Mouse (Mus musculus) lung, embryonic 16.5 days (tissue): ENCODE measurements around the gene Sfmbt1. TPM values are rescaled to one million over a fixed set of nuclear protein-coding genes. Genes with fewer than 3 reads are reported as not detected.

Experiments used
- ATAC-seq: fragments of 200-750 bp; cut with Nextera tagmentation; 2 replicates; pipeline ENCODE4 v1.8.0; 2017; ENCODE audit warnings: low read depth, mild to moderate bottlenecking, moderate library complexity
- H3K27ac ChIP-seq: fragments of 300-500 bp; sonication (generic); 2 replicates; pipeline ENCODE4 v1.5.1; 2014; ENCODE audit warnings: mild to moderate bottlenecking, control low read depth, low read length
- H3K27me3 ChIP-seq: fragments of 300-500 bp; sonication (generic); 2 replicates; pipeline ENCODE4 v1.6.1; 2014; ENCODE audit warnings: low read depth, low read length, mixed read lengths; ENCODE audit not compliant: control insufficient read depth, insufficient read depth
- H3K36me3 ChIP-seq: fragments of 300-500 bp; sonication (generic); 2 replicates; pipeline ENCODE4 v1.6.1; 2014; ENCODE audit warnings: low read length; ENCODE audit not compliant: control insufficient read depth, insufficient read depth
- H3K4me1 ChIP-seq: fragments of 300-500 bp; sonication (generic); replicated peaks from 2 replicates; pipeline ENCODE4 v1.6.1; 2014; ENCODE audit warnings: low read length, mixed read lengths; ENCODE audit not compliant: control insufficient read depth, insufficient read depth
- H3K4me2 ChIP-seq: fragments of 300-500 bp; sonication (generic); 2 replicates; pipeline ENCODE4 v1.6.1; 2014; ENCODE audit warnings: low read depth, low read length, control low read depth
- H3K4me3 ChIP-seq: fragments of 300-500 bp; sonication (generic); 2 replicates; pipeline ENCODE4 v1.5.1; 2014; ENCODE audit warnings: mild to moderate bottlenecking, low read length, control low read depth
- H3K9ac ChIP-seq: fragments of 300-500 bp; sonication (generic); 2 replicates; pipeline ENCODE4 v1.6.1; 2014; ENCODE audit warnings: low read length, control low read depth
- H3K9me3 ChIP-seq: fragments of 300-500 bp; sonication (generic); 2 replicates; pipeline ENCODE4 v1.6.1; 2016; ENCODE audit warnings: low read length; ENCODE audit not compliant: control insufficient read depth
- WGBS: fragments of 180-500 bp; shearing (Covaris S2); extraction: QIAGEN DNeasy Blood & Tissue Kit; methylation state at CpG from one replicate; pipeline ENCODE4 v1.1.7; 2014; 5-methylcytosine and 5-hydroxymethylcytosine counted together
- polyA plus RNA-seq: library from polyadenylated mRNA; unstranded; fragments of >200 nt; fragmentation: Nextera tagmentation; extraction: Ambion mirVana; gene quantifications from 2 replicates; pipeline ENCODE4 v1.2.1, GENCODE M21; 2015

The Sfmbt1 gene
- polyA plus RNA-seq, 1 experiment from 2014 or later: 10.6 TPM

DNA sequence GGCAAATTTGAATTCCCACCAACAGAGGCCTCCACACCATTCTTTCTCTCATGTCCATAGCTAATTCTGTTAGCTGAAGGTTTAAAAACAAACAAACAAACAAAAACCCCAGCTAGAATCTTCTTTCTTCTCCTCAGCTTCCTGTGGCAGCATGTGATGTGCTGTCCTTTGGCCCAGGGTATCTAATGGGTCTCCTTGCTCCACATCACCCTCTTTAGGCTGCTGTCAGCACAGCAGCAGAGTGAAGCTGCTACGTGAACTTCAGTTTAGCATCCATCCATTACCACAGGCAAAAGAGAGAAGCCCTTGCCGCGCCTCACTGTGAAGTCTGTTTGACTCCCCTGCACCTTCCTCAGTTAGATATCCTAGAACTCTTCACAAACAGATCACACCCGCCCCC lies 143.3 kb downstream of the Sfmbt1 start:
- ATAC-seq: no peak
- Histone ChIP-seq H3K27ac (no peak overlapping the region), H3K36me3 (no peaks in the 10 kb centered on the region), H3K9ac (no peak overlapping the region), H3K4me1 (peaks cover 12% of the 10 kb centered on the region), H3K27me3 (no peaks in the 10 kb centered on the region), H3K9me3 (no peaks in the 10 kb centered on the region), H3K4me3 (no peak overlapping the region), H3K4me2 (no peak overlapping the region)
- WGBS: 65% methylated on average over 4 of the region's 4 CpGs

DNA sequence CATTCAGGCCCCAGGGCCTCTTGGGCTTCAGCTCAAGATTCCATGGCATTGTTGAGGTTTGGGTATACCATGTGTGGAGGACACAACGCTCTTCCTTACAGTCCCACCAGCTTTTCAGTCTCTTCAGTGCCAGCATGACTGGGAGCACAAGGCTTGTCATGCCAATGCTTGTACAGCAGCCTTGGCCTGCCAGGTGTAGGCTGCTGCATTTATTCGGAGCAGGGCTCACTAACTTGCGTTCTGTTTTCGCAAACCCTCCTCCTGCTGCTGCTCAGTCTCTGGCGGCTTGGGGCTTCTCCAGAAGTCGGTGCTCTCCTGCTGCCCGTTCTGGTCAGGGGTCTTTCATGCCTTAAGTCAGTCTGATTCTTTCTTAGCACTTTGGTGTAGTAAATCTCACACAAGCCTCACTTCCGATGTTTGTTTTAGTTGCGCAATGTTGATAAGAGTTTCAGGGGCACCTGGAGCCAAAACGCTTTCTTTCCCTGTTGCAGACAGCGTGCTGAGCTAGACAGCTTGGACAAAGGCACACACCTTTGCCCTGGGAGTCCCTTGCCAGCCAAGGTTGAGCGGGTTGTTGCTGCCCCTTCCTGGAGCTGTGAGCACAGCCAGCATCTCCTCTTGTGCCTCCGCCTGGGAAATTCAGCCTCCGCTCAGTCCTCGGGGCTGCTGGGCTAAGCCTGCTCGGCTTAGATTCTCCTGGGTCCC lies 146.9 kb downstream of the Sfmbt1 start:
- Histone ChIP-seq H3K36me3 (no peaks in the 10 kb centered on the region), H3K9me3 (no peaks in the 10 kb centered on the region), H3K4me2 (peak overlapping the region; percentile 28), H3K9ac (peak overlapping the region; percentile 3; the same call in 1 of the 2 replicates), H3K27me3 (no peaks in the 10 kb centered on the region), H3K27ac (peak overlapping the region; percentile 37), H3K4me1 (peaks cover 12% of the 10 kb centered on the region), H3K4me3 (no peak overlapping the region)
- 19% methylated on average over 16 of the region's 16 CpGs for WGBS
- ATAC-seq: peak; percentile 63

DNA sequence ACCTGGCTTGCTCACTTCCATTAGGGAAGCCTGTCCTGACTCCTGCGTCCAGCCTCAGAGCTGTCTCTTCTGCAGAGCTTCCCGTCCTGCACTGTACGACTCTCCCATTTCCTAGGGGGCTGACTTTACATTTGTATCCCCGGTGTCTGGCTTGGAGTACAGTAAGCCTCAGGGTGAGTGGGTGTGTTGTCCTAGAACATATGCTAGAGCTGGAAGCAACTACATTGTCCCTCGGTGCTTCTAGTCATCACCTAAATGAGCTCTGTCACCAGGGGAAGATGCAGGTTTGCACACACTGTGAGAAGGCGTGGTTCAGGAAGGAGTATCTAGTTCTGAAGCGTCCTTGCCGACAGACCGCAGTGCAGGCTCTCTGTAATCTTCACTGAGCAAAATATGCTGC lies 147.7 kb downstream of the Sfmbt1 start:
- Histone ChIP-seq H3K9me3 (no peaks in the 10 kb centered on the region), H3K4me3 (no peak overlapping the region), H3K4me2 (no peak overlapping the region), H3K27me3 (no peaks in the 10 kb centered on the region), H3K4me1 (peaks cover 12% of the 10 kb centered on the region), H3K27ac (no peak overlapping the region), H3K9ac (no peak overlapping the region), H3K36me3 (no peaks in the 10 kb centered on the region)
- whole genome bisulfite sequencing: 68% methylated on average over 9 of the region's 9 CpGs
- ATAC-seq: no peak

DNA sequence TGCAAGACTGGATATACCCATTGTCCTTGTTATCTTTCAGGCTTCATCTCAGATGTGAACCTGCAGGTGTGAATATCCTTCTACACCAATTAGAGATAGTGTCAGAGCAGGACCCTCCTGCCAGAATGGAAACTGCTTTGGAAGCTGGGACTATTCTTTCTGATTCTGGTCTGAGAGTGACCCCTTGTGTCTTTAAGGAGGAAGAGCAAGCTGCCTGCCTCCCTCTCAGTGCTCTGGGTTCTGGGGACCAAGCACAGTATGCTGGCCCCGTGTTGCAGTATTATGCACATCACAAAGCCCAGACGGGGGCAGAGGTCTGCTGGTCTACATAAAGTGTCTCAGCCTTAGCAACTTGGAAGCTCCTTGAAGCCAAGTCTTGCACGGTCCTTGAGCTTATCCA lies 150.7 kb downstream of the Sfmbt1 start:
- H3K27ac ChIP-seq: no peak overlapping the region
- no peaks in the 10 kb centered on the region for H3K9me3 ChIP-seq
- H3K9ac ChIP-seq: no peak overlapping the region
- H3K36me3 ChIP-seq: no peaks in the 10 kb centered on the region
- ATAC-seq: no peak
- H3K27me3 ChIP-seq: no peaks in the 10 kb centered on the region
- 75% methylated on average over 3 of the region's 3 CpGs for WGBS
- no peak overlapping the region for H3K4me3 ChIP-seq
- peaks cover 19% of the 10 kb centered on the region for H3K4me1 ChIP-seq
- no peak overlapping the region for H3K4me2 ChIP-seq

DNA sequence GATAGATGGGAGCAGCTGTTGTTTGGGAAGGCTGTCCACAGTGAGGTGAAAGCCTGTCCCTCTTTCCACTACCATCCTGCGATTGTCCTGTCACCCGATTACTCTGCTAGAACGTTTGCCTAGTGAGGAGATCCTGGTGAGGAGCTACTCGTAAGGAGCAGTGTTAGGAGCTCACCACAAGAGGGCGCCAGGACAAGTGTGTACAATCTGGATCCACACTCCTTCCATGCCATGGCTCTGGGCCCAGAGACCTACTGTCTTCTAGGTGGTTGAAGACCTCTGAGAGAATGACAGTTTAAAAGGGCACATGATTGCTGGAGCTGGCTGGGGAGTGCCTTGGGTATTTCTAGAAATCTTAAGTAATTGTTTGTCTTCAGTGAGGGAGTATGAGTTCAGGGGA lies 152.4 kb downstream of the Sfmbt1 start:
- Histone ChIP-seq H3K27ac (no peak overlapping the region), H3K36me3 (no peaks in the 10 kb centered on the region), H3K4me3 (no peak overlapping the region), H3K4me1 (peaks cover 11% of the 10 kb centered on the region), H3K27me3 (no peaks in the 10 kb centered on the region), H3K9ac (no peak overlapping the region), H3K9me3 (no peaks in the 10 kb centered on the region), H3K4me2 (no peak overlapping the region)
- 18% methylated on average over 5 of the region's 5 CpGs for WGBS
- peak; percentile 35; the same call in 1 of the 2 replicates for ATAC-seq

DNA sequence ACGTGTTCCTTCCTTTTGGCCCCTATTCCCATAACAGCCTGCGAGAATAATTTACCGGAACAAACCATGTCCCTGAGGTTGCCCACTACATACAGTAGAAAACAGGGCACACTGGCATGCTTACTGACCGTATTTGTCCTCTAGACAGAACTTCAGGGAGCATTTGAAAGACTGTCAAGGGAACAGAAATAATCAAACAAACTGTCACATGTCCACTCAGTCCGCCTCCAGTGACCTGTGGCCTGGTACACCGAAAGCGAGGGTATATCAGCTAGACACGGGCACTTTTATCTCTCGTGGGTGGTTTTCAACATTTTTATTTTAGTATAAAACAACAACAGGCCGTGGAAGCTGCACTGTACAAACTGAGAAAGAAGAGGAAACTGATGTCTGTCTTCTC lies 154.2 kb downstream of the Sfmbt1 start:
- no peaks in the 10 kb centered on the region for H3K36me3 ChIP-seq
- WGBS: 87% methylated on average over 10 of the region's 10 CpGs
- no peaks in the 10 kb centered on the region for H3K27me3 ChIP-seq
- H3K9ac ChIP-seq: no peak overlapping the region
- H3K27ac ChIP-seq: no peak overlapping the region
- no peaks in the 10 kb centered on the region for H3K9me3 ChIP-seq
- no peak overlapping the region for H3K4me2 ChIP-seq
- ATAC-seq: no peak
- H3K4me1 ChIP-seq: peaks cover 9% of the 10 kb centered on the region
- H3K4me3 ChIP-seq: no peak overlapping the region

DNA sequence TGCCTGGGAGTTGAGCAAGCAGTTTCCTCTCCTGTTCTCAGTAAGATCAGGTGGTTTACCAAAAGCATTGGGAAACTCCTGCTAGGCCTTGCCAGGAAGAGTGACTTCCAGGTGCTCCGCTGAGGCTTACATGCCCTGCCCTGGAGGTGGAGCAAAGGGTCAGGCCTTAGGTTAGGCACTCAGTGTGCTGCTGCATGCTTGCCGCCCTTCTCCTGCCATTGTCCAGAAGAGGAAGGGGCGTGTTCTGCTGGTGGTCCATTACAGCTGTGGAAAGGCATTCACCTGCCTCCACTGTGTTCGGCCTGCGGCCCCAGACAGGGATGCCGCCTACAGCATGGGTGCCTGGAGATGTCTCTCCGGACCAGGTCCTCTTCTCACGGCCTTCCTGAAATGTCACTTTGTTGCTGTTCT lies 154.7 kb downstream of the Sfmbt1 start:
- H3K36me3 ChIP-seq: no peaks in the 10 kb centered on the region
- no peak overlapping the region for H3K4me2 ChIP-seq
- peak overlapping the region; percentile 86 for H3K27ac ChIP-seq
- ATAC-seq: no peak
- WGBS: 79% methylated on average over 8 of the region's 8 CpGs
- no peaks in the 10 kb centered on the region for H3K27me3 ChIP-seq
- no peak overlapping the region for H3K9ac ChIP-seq
- peaks cover 13% of the 10 kb centered on the region for H3K4me1 ChIP-seq
- H3K9me3 ChIP-seq: no peaks in the 10 kb centered on the region
- H3K4me3 ChIP-seq: no peak overlapping the region

DNA sequence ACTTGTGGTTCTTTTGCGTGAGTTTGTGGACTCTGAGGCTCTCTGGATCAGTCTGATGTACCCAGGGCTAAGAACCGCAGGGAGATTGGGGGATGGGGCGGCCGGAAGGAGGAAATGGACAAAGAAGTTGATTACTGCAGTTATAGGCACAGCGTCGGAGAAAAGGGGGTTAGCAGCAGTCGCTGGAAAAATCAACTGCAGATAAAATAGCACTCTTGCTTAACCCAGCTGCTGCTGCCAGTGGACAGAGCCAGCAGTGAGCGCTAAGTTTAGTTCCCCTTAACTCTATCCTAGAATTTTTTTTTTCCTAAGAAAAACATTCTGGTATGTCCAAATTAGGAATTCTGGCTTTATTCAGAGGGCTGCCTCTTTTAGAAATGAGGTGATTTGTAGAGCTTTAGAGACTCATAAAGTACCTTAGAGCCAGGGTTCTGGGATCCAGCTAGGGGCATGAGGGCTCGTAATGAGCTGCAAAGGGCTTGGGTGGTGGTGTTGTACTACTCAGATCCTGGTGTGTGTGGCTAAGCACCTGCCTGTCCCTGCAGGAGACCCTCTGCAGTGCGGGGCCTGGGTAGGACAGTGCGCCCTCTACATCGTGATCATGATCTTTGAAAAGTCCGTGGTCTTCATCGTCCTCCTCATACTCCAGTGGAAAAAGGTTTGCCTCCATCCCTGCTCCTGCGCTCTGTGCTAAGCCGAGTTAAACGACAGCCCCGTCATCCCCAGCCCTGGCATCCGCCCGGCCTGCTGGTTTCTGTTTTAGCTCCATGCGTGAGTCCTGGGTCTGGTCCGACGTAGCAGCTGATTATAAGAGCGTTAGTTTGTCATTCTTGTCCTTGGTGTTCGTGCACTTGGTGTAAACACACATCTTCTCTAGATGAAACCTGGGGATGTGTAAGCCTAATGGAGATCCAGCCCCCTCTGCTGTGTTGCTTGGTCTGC lies 155.8 kb downstream of the Sfmbt1 start:
- peak; percentile 81 for ATAC-seq

More for the DNA sequence above, 155.8 kb downstream of the Sfmbt1 start:
- H3K36me3 ChIP-seq: 0 out of 2 replicates have a peak, but pooled peaks cover 3% of the 10 kb centered on the region
- peak overlapping the region; percentile 86 for H3K27ac ChIP-seq
- H3K4me3 ChIP-seq: no peak overlapping the region
- no peak overlapping the region for H3K4me2 ChIP-seq
- no peaks in the 10 kb centered on the region for H3K27me3 ChIP-seq
- 0 out of 2 replicates have a peak overlapping the region, but pooled peaks have one; percentile 30 for H3K9ac ChIP-seq
- WGBS: 60% methylated on average over 25 of the region's 25 CpGs
- peaks cover 20% of the 10 kb centered on the region for H3K4me1 ChIP-seq
- H3K9me3 ChIP-seq: no peaks in the 10 kb centered on the region
